Mouse (Mus musculus) thymus, postnatal 36 days (tissue): ENCODE results near the gene Gkap1.

Experiments
- DNase-seq, 2 experiments: peaks; one replicate each; pipeline ENCODE4 v3.0.0; 2022; ENCODE audit warnings: mixed read lengths in 2 of 2

Gkap1 gene

DNA sequence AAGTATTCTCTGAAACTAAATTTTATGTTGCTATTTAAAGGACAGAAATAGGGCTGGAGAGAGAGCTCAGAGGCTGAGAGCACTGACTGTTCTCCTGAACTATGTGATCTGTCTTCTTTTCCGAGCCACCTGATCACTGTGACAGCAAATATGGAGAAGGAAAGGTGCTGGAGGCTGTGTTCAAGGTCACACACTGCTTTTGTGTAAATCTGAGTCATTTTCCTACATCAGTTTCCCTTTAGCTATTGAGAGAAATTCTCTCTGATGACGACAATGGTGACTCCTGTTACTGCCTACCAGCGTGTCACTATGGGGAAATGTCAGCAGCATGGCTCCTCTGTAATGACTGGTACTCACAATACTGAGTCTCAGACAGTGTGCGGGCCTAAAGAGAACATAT lies 13.8 kb downstream of the Gkap1 start:
- no peak for DNase-seq

DNA sequence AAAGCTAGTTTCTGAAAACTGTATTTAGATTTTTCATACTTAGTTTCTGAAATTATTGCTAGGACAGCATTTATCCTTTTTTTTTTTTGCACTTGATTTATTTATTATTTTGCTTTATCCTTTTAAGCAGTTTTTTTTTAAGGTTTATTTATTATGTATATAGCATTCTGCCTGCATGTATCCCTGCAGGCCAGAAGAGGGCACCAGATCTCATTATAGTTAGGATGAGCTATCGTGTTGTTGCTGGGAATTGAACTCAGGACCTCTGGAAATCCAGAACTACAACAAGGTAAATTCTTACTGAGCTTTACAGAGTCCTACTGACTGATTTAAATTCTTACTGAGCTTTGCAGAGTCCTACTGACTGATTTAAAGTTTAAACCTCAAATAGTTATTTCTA lies 22.2 kb downstream of the Gkap1 start:
- DNase-seq = no peak

DNA sequence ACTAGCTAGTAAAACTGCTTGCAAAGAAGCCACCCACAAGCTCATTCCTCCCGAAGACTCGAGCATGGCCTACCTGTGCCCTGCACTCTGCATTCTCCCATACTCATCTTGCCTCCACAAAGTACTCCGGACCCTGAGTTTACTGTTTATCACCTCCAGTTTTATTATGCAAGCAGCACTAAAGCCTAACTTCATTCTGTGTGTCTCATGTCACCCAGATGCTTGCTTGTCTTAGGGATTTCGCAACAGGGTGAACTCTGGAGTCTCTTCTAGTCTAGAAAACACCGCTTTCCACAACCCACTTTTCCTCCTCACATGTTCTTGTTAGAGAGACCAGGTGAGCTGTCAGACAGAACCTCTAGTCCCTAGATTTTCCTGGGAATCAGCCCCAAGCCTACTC lies 26.5 kb downstream of the Gkap1 start:
- no peak for DNase-seq

DNA sequence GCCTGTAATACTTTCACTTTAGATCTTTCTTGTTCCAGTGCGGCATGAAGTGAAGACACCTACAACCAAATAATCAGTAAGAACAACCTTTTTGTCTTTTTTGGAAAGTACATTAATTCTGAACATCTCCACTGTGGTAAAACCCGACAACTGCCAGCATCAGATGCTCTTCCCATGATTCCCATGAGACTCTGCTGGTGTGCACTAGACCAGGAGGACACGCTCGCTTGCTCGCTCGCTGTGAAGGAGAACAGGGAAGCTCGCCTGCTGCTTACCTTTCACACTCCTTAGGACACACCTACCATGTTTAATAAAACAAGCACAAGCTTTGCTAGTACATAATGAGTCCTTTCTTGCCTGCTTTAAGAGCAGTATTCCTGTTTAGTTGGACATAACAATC lies 39.0 kb downstream of the Gkap1 start:
- DNase-seq = no peak

DNA sequence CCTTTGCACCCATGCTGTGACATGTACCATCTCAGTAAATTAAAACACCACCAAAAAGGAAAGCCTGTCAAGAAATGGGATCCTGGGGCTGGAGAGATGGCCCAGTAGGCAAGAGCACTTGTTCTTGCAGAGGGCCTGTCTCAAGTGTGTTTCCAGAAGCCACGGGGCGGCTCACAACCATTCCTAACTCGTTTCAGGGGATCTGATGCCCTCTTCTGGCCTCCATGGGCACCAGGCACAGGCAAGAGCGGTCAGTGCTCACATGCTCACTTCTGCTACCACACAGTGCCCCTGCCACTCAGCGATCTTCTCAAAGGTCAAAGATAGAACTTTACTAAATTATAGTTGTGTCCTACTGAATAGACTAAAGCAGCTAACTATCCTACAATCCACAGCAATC lies 42.9 kb downstream of the Gkap1 start:
- peak; percentile 34 to 41 for DNase-seq

DNA sequence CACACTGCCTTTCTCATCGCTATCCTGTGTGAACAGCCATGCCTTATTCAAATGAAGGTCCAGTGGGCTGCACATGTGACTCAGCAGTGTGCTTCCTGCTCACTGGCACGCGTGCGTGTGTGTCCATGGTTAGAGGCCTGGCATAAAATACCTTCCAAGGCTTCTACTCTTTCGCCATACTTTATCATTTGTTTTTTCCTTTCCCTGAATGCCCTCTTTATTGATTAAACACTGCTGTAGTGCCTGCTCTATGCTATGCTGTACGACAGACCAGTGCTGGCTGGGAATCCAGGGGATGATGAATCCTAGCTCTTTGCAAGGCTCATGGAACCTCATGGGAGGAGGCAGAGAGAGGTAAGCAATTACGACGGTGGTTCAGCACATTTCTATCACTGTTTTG lies 43.4 kb downstream of the Gkap1 start:
- no peak for DNase-seq

DNA sequence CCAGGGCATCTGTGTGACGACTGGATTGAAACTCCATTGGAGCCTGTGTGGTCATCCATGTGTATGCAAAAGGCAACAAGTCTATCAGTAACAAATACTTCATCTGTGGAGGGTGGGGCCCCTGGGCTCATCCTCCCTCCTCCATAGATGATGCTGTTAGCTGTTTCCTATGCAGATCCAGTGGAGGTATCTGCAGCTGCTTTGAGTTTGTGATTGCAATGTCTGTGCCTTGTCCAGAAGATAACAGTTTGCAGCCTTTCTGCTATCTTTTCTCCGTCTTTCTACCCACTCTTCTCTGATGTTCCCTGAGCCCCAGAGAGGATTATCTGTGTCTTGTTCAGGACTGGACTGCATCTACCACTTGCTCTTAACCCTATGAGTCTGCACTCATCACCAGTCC lies 46.9 kb downstream of the Gkap1 start:
- DNase-seq = no peak

DNA sequence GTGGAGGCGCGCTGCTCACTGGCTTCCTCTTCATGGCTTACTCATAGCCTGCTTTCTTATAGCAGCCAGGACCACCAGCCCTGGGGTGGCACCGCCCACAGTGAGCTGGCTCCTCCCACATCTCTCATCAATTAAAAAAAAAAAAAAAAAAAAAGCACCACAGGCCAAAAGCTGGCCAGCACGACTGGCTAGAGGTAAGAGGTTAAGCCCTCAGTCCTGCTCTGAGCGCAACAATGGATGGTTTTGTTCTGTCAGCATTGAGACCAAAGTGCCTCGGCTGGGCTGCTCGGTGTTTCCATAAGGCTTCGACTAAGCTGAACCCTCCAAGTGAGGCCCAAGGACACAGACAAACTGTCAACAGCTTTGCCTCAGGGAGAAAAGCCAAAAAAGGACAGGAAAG lies 49.8 kb downstream of the Gkap1 start:
- no peak for DNase-seq

DNA sequence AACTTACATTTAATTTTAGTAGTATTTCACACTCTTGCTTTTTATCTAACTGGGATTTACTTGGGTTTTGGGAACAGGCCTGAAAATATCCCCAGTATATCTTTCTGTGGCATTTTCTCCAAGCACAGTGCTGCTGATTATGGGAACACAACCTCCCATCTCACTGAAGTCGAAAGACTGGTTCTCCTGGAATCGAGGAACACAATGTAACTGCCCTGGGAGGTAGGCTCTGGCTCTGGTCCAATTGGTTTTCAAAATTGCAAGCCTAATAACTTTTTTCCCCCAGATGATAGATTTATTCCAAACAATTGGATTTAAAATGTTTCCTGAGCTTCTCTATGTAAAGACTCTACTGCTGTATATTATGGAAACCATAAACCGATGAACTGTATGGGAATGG lies 55.3 kb downstream of the Gkap1 start:
- no peak for DNase-seq

DNA sequence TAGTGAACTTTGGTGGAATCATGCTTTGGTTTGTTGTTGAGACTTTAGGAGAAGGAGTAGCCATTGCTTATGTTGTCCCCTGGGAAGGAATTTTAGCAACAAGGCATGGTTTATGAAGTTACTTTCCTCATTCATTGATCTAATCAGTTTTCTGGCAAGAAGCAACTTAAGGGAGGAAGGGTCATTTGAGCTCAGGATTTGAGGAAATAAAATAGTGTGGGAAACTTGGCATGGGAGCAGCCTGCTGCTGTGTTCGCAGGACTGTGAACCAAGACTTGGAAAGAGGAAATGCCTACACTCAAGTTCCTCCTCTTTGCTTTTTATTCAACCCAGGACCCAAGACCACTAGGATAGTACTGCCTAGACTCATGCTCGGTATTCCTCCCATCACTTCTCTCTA lies 58.0 kb downstream of the Gkap1 start:
- no peak for DNase-seq

DNA sequence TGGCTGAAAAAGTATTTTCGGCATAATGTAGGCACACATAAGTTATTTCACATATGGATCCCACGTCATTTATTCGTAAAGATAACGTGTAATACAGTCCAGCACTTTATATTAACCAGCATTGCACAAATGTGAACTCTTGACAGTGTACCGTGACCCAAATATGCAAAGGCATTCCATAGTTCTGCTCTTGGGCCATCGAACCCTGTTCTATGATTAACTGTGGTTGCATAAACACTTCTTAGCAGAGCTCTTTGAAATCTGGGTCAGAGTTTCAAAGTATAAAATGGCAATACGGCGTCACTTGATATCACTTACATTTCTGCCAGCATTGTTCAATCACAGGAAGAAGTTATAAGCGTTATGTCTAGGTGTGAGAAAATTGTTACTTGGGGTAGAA lies 59.1 kb downstream of the Gkap1 start:
- no peak for DNase-seq

DNA sequence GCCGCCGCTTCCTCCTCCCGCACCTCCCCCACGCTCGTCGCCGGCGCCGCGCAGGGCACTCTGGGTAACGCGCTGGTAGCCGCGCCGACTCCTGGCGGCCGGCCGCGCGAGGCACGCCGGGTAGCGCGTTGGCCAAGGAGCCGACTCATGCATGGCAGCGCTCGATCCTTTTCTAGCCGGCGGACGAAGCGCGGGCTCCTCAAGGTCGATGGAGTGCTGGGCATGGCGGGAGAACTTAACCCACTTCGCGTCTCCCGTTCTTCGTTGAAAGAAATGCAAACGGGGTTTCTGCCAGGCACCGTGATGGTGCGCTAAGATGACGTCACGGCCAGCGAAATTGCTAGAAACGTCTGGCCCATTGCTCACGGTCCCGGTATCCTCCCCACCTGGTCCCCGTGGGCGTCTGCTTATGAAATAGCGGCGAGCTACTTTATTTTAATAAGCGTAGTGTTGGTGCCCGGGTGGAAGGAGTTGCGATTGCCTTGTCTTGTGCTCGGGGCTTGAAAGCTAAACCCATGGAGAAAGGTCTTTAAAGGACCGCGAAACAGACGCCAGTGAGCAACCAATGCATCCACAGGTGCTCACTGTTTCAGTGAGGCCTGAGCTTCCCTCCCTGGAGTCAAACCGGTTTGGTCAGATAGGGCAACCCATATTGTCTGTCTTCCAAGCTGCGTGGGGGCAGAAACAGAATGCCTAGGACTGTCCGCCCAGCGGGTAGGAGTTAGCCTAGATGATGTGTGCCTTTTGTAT lies 59.7 kb downstream of the Gkap1 start, which contains the start of gene Ubqln1:
TSS of gene Ubqln1 (minus strand) at position 62 of the 750 bp plus-strand sequence.
- DNase-seq = peak; percentile 88 to 89

DNA sequence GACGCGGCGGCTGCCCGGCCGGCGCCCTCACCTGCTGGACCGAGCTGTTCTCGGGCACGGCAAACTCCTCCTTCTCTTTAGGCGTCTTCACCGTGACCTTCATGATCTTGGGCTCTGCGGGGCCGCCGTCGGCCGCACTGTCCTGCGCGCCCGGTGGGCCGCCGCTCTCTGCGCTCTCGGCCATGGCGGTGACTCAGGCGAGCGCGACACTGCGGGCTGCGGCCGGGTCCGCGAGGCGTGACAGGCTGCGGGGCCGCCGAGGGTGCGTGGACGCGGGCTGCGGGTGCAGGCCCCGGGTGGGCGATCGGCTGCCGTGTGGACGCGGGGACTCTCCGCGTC lies 60.3 kb downstream of the Gkap1 start:
- DNase-seq = no peak

DNA sequence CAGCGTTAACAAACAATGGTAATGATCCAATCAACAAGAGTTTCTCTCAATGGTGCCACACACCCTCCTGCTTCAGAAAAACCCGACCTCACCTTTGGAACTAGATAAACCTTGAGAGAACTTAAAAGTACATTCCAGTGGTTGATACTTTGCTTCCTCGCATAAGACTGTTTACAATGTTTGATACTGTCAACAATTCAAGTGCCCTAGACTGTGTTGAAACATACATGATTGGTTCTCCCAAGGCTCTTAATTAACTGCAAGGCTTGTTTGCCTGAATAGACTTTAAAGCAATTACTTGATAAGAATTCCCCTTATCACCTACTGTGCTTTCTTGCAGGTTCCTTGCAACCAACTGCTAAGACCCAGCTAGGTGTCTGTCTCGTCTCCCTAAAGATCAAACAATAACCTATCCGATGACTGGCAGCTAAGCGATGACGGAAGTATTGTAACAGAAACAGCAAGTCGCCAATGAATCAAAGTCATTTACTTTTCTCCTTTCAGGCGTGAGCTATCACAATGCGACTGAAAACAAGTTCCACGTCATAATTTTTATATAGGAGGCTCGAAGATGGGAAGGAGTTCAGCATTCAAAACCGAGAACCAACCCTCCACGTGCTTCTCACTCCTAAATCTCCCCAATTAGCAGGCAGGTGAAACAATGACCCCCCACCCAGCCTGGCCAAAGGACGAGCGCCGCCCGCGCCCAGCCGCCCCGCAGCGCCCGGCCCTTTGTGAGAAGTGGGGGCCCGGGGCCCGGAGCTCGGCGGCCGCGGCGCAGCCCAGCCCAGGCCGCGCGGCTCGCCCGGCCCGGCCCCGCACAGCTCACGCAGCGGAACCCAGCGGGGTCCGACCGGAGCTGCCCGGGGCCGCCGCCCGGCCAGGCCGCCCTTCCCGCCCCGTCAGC lies 60.9 kb downstream of the Gkap1 start:
- DNase-seq = peak in 1 of 2 experiments; percentile 24

DNA sequence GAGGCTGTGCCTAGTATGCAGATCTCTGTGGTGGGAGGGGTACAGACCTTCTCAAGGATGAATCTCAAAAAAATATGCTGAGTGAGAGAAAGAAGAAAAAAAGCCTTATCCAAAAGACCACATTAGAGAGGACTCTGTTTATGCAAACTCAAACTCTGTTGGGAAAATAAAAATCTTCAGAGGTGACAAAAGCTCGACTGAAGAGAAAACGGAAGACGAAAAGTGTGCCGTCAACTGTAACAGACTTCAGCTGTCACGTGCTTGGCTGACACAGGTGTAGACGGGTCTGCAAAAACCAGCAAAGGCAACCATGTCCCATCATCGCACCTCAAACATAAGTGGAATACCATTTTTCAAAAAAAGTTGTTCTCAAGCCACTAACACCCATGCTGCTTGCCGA lies 61.7 kb downstream of the Gkap1 start:
- DNase-seq = peak in 1 of 2 experiments; percentile 14

DNA sequence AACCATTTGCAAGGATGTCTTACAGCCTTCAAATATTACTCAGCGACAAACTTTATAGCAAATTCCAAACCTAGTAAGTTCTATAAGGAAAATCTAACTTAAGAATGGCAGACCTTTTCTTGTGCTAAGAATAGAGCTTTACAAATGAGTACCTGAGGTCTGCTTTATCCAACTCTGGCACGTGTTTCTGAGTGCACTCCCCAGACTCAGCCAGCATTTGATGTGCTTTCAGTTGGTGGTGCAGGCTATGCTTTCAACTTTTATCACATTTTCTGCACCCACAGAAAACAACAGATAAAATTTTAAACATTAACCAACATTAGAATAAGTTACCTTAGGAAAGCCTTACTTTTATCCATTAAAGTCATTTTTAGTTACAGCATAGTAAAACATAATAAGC lies 63.0 kb downstream of the Gkap1 start:
- DNase-seq = no peak

DNA sequence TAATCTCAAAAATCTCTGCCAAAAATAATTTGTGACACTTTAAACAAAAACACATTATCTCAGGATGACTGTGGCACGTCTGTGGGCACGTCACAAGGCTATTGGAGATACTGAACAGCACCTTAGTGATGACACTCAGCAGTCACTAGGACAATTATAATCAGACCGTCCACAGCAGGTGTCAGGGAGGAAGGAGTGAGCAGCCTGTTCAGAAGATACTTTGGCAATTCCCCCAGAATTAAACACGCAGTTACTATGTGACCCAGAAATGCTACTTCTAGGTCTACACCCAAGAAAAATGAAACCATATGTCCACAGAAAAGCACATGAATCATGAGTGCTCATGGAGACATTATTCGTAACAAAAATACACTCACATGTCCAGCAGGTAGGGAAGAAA lies 65.1 kb downstream of the Gkap1 start:
- DNase-seq = no peak

DNA sequence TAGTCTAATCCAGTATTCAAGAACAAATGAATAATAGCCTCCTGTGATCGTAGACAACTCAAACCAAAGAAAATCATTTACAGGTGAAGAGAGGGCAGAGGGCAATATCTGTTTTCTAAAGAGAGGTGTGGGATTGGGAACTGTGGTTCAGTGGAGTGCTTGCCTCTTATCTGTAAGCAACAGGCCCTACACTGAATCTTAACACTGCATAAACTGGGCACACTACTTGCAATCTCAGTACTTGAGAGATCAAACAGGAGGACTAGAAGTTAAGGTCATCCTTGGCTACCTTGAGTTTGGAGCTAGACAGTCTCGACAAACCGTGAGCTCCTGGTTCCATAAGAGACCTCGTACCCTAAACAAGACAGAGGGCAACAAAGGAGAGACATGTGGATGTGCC lies 69.4 kb downstream of the Gkap1 start:
- no peak for DNase-seq

DNA sequence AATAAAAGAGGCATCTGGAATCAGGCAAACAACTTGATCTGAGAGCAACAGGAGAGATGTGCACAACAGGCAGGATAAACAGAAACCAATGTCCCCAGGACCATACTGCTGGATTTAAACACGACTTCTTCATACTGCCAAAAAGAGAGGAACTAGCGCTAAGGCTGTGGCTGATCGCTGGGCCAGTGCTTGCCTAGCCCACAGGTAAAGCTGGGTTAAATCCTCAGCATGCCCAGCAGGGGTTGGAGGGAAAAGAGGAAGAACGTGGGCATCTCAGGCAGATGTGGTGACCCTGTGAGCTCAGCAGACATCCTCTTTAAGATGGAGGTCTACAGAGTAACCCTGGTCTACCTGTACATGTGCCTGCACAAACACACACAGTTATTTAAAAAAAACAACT lies 70.5 kb downstream of the Gkap1 start:
- DNase-seq = no peak

DNA sequence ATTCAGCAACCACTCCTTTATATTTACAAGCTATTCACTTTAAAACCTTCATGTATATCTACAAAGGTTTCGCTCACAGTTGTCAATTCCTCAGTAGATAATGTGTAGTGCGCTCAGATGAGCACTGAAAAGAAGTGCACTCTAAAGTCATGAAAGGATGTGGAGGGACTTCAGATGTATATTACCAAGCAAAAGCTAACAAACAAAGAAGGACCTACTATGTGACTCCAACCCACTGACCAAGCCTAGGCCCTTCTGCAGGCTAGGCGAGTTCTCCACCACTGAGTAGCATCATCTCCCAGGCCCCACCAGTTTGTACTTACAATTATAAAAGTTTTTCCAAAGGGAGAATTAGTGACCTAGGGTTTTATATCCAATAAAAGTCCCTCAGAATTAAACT lies 71.3 kb downstream of the Gkap1 start:
- no peak for DNase-seq

DNA sequence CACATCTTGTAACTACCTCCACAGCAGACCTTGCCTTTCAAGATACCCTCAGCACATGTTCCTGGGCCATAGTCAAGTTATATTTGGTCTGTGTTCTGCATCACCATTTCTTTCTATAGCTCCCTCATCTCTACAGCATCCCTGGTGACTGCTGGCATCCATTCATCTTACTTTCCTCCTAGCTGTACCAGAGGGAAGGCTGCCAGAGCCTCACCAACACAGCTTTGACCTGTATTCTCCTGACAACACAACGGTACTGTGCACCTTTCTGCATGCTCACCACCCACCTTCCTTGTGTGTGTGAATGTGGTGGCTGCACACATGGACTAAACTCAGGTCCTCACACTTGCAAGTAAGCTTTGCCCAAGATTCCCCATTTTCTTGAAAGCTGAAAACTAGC lies 72.6 kb downstream of the Gkap1 start:
- DNase-seq = no peak

DNA sequence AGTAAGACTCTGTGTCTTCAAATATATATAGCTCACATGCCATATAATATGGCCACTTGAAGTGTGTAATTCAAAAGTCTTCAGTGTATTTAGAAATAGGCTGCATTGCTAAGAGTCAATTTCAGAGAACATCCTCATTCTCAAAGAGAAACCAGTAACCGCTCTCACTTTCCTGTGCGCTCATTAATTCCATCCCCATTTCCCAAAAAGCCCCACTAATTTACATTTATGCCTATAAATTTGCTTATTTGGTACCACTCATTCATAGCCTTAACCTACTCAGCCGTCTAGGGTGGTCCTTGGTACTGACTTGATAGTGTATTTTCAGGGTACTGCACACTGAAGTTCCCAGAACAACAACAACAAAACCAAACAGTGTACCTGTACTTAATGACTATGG lies 73.6 kb downstream of the Gkap1 start:
- no peak for DNase-seq

DNA sequence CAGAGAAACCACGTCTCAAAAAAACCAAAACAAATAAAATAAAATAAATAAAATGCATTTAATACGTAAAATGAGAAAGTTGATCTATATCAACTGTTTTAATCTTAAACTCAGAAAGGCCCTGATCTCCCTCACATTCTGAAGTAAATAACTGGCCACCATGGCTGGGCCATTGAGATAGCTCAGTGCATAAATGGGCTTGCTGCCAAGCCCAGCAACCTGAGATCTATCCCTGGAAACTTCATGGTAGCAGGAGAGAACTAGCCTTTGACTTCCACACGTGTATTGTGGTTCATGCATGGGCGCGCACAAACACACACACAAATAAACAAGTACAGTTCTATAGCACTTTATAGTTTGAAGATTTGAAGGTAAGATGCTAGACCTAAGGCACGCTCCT lies 74.2 kb downstream of the Gkap1 start:
- no peak for DNase-seq

DNA sequence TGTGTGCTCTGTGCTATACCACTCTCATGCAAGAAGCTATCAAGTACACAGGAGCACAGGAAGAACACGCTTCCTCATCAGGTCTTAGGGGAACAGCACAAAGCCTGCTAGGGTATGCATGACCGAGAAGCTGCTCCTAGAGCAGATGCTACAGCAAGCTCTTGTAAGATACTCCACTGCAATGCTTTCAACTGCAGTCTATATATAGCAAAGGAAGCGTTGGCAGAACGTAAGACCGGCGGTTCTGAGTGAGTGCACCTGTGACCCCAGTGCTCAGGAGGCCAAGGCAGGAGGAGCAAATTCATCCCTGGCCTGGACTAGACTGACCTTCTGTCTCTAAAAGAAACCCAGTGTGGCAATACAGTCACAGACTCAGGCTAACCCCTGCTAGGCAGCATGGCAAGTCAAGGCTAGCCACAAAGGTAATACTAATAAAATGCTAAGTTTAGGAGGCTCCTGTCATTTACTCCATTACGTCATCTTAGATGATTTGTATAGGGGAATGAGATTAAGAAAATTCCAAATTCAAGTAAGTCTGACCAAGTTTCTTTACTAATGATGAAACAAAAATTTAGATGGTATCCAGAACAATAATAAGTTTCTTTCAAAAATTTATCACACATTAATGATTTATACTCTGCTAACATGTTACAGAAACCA lies 77.4 kb downstream of the Gkap1 start:
- DNase-seq = peak in 1 of 2 experiments; percentile 12
